Comparison of ENCODE assay signal across 8 mouse cellular contexts in genomic region chr19:38397004-38397403, GRCm38 (mm10). TPM values are rescaled to one million over a fixed set of nuclear protein-coding genes. Genes with fewer than 3 reads are reported as not detected.
DNase-seq lines count a peak whose midpoint lies in the region; ATAC-seq and TF ChIP-seq lines count a peak whose summit lies in the region.

No protein-coding gene starts in this region.

- 70% methylated on average over 6 of the region's 6 CpGs for WGBS in heart, postnatal 0 days
- 61% methylated on average over 6 of the region's 6 CpGs for WGBS in intestine, embryonic 15.5 days
- WGBS in midbrain, postnatal 0 days = 33% methylated on average over 6 of the region's 6 CpGs

- H3K4me1 ChIP-seq in heart, postnatal 0 days (ENCODE audit: control insufficient read depth, insufficient read depth) = no peaks in the 10 kb centered on the region
- no peaks in the 10 kb centered on the region for H3K4me1 ChIP-seq in cortical plate, adult 2 months (ENCODE audit: control insufficient read depth, insufficient read depth, low read length)
- H3K4me1 ChIP-seq in intestine, embryonic 15.5 days (replicated peaks) = no peaks in the 10 kb centered on the region
- no peaks in the 10 kb centered on the region for H3K4me1 ChIP-seq in midbrain, postnatal 0 days (ENCODE audit: insufficient read depth, low read length)

- H3K9ac ChIP-seq in heart, postnatal 0 days (replicated peaks; ENCODE audit: low read depth, low read length) = no peak overlapping the region
- H3K9ac ChIP-seq in intestine, embryonic 15.5 days = no peak overlapping the region
- H3K9ac ChIP-seq in midbrain, postnatal 0 days (replicated peaks; ENCODE audit: low read length, poor library complexity, severe bottlenecking) = no peak overlapping the region

- intact Hi-C loops in heart, postnatal 14 days (cut with DNase I) = no loop called here

- no peak for DNase-seq in heart, postnatal 0 days (ENCODE audit: low spot score)
- DNase-seq in heart, postnatal 14 days = no peak
- DNase-seq in midbrain, postnatal 0 days (ENCODE audit: low spot score) = no peak
- no peak for DNase-seq in layer of hippocampus, adult 18-20 months (ENCODE audit: low spot score in 2 of 2)
- DNase-seq in adrenal gland, postnatal 36 days = no peak
- no peak for DNase-seq in adrenal gland, adult 8-10 months

- no peaks in the 10 kb centered on the region for H3K9me3 ChIP-seq in heart, postnatal 0 days (replicated peaks; ENCODE audit: control insufficient read depth, low read length)
- H3K9me3 ChIP-seq in intestine, embryonic 15.5 days = no peaks in the 10 kb centered on the region
- H3K9me3 ChIP-seq in midbrain, postnatal 0 days (ENCODE audit: low read length) = no peaks in the 10 kb centered on the region

- H3K27me3 ChIP-seq in heart, postnatal 0 days (ENCODE audit: control insufficient read depth, insufficient read depth, low read length) = no peaks in the 10 kb centered on the region
- H3K27me3 ChIP-seq in intestine, embryonic 15.5 days (replicated peaks) = no peaks in the 10 kb centered on the region
- H3K27me3 ChIP-seq in midbrain, postnatal 0 days (ENCODE audit: insufficient read depth, low read length) = no peaks in the 10 kb centered on the region

- H3K27ac ChIP-seq in heart, postnatal 0 days (ENCODE audit: low read depth) = no peak overlapping the region
- no peak overlapping the region for H3K27ac ChIP-seq in cortical plate, adult 2 months (ENCODE audit: insufficient read depth, low read length)
- H3K27ac ChIP-seq in intestine, embryonic 15.5 days = no peak overlapping the region
- H3K27ac ChIP-seq in midbrain, postnatal 0 days (ENCODE audit: low read depth, low read length) = no peak overlapping the region

- H3K36me3 ChIP-seq in heart, postnatal 0 days (replicated peaks; ENCODE audit: control insufficient read depth, insufficient read depth, low read length) = no peaks in the 10 kb centered on the region
- no peaks in the 10 kb centered on the region for H3K36me3 ChIP-seq in intestine, embryonic 15.5 days
- H3K36me3 ChIP-seq in midbrain, postnatal 0 days (ENCODE audit: insufficient read depth, low read length) = no peaks in the 10 kb centered on the region

- TF ChIP-seq EP300 in heart, postnatal 0 days (IDR thresholded peaks at IDR 0.05; ENCODE audit: low read depth) = no peak

- H3K4me3 ChIP-seq in heart, postnatal 0 days (ENCODE audit: low read depth, low read length) = no peak overlapping the region
- H3K4me3 ChIP-seq in cortical plate, adult 2 months (ENCODE audit: insufficient read depth, low read length) = peak overlapping the region; percentile 56; the same call in 1 of the 2 replicates
- peak overlapping the region; percentile 69 for H3K4me3 ChIP-seq in intestine, embryonic 15.5 days (replicated peaks)
- no peak overlapping the region for H3K4me3 ChIP-seq in midbrain, postnatal 0 days (ENCODE audit: low read depth, low read length)

- no peak for TF ChIP-seq POLR2A in cortical plate, adult 2 months (IDR thresholded peaks at IDR 0.05; ENCODE audit: extremely low read depth, insufficient read depth, low read length)

- H3K4me2 ChIP-seq in heart, postnatal 0 days (ENCODE audit: low read depth, low read length) = 0 out of 2 replicates have a peak overlapping the region, but pooled peaks have one; percentile 97
- peak overlapping the region; percentile 93 for H3K4me2 ChIP-seq in intestine, embryonic 15.5 days (replicated peaks)
- H3K4me2 ChIP-seq in midbrain, postnatal 0 days (ENCODE audit: low read depth, low read length, poor library complexity, severe bottlenecking) = peak overlapping the region; percentile 86; the same call in 1 of the 2 replicates

- no peak for TF ChIP-seq CTCF in heart, postnatal 0 days (IDR thresholded peaks at IDR 0.05; ENCODE audit: low read depth)
- TF ChIP-seq CTCF in cortical plate, adult 2 months (IDR thresholded peaks at IDR 0.05; ENCODE audit: extremely low read depth, insufficient read depth, low read length) = no peak
- TF ChIP-seq CTCF in midbrain, postnatal 0 days (IDR thresholded peaks at IDR 0.05) = no peak

- ATAC-seq in heart, postnatal 0 days (ENCODE audit: insufficient read depth, low read depth) = no peak
- no peak for ATAC-seq in intestine, embryonic 15.5 days
- ATAC-seq in midbrain, postnatal 0 days (ENCODE audit: low FRiP score) = no peak

RNA-seq across cellular contexts. Expression of gene Slc35g1, which starts 1.2 kb away (rescaled TPM):
- 0.93 and 1.9 TPM in 2 replicates for total RNA-seq in heart, postnatal 0 days (2014; rRNA removed; ENCODE audit: low replicate concordance)
- polyA plus RNA-seq in heart, postnatal 0 days (2015; fragmentation: Nextera tagmentation; extraction: Ambion mirVana) = 0.74 and 0.92 TPM in 2 replicates
- 1 to 10 TPM; 1.4 to 1.6 TPM for total RNA-seq in heart, postnatal 14 days (2021)
- polyA plus RNA-seq in cortical plate, adult 2 months (2012; rRNA removed) = 1.6 and 1.8 TPM in 2 replicates
- polyA plus RNA-seq in intestine, embryonic 15.5 days (2015; fragmentation: Nextera tagmentation; extraction: Ambion mirVana) = 8.1 and 8.5 TPM in 2 replicates
- total RNA-seq in midbrain, postnatal 0 days (2014; rRNA removed) = 2.5 and 3.4 TPM in 2 replicates
- 0.93 and 1.4 TPM in 2 replicates for polyA plus RNA-seq in midbrain, postnatal 0 days (2015; fragmentation: Nextera tagmentation; extraction: Ambion mirVana)
- total RNA-seq in layer of hippocampus, adult 18-20 months (2021) = 1 to 10 TPM; 1.4 to 1.9 TPM
- 10 to 100 TPM; 17.3 to 20.2 TPM for total RNA-seq in adrenal gland, postnatal 36 days (2021)
- 10 to 100 TPM; 19.6 to 37.8 (median 29.9) TPM for total RNA-seq in adrenal gland, adult 8-10 months (2022)

Comparison
In these comparisons a context has a peak if more than half of its experiments do, and no peak if none do; other contexts are left out.
1. H3K4me3 ChIP-seq: peak in cortical plate, adult 2 months (single experiment) and intestine, embryonic 15.5 days (single experiment); none in heart, postnatal 0 days (single experiment) and midbrain, postnatal 0 days (single experiment).
2. Peak in every context shown above with its lines, with median percentiles within 50 percentile points of each other: H3K4me2 ChIP-seq.